Mouse (Mus musculus): ENCODE data around the gene Asb18.

Asb18 gene

GRCm38 (mm10) chr1:89901381-89901780 is 113.1 kb downstream of the Asb18 start:
- DNase-seq (ENCODE audit: low spot score in 2 of 2) = no peak

All from spleen, postnatal 36 days (tissue).